Mouse (Mus musculus): ENCODE results near the gene Slc25a48. TPM values are rescaled to one million over a fixed set of nuclear protein-coding genes. Genes with fewer than 3 reads are reported as not detected.

Slc25a48 gene
- polyA plus RNA-seq, 1 experiment from 2014 or later, result 0.11 TPM

DNA sequence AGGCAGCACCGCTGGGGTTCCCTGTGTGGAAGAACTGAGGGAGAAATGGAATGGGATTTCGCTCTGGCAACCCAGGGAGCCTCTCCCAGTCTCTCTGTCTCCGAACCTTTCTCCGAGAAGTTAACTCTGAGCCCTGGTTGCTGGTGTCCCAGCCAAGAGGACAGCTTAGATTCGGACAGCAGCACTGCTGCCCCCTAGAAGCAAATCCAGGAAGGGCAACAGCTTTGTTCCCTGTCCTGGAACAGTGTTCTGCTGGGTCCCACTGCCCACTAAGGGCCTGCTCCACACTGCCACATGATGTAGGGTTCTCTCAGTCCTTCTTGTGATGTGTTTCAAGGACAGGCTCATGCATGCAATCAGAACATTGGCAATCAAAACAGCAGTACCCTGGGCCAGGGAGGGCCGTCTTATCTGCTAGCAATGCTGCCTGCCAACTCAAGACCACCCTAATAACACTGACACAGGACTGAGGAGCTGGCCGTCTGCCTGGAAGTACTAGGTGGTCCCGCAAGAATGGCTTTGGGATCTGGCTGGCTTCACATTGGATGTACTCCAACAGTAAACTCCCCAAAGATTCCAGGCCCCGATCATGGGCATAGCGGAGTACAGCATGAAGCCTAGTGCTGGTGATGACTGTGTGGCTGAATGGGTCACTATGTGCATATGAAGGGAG is 2.4 kb upstream of the Slc25a48 start:
- Histone ChIP-seq H3K27me3 (ENCODE audit: control insufficient read depth, insufficient read depth, low read length) (peaks cover 49% of the 10 kb centered on the region), H3K27ac (replicated peaks; ENCODE audit: low read depth, low read length) (no peak overlapping the region), H3K4me2 (ENCODE audit: low read length) (no peak overlapping the region), H3K4me1 (ENCODE audit: control insufficient read depth, insufficient read depth, low read length) (peaks cover 11% of the 10 kb centered on the region), H3K36me3 (ENCODE audit: control insufficient read depth, insufficient read depth, low read length) (no peaks in the 10 kb centered on the region), H3K9ac (replicated peaks; ENCODE audit: low read length) (no peak overlapping the region), H3K9me3 (ENCODE audit: control insufficient read depth, low read length) (no peaks in the 10 kb centered on the region), H3K4me3 (replicated peaks; ENCODE audit: low read depth, low read length) (no peak overlapping the region)
- no peak for ATAC-seq (ENCODE audit: low FRiP score, low TSS enrichment)
- WGBS, result 67% methylated on average over 10 of the region's 10 CpGs
- peak; percentile 49 for DNase-seq

DNA sequence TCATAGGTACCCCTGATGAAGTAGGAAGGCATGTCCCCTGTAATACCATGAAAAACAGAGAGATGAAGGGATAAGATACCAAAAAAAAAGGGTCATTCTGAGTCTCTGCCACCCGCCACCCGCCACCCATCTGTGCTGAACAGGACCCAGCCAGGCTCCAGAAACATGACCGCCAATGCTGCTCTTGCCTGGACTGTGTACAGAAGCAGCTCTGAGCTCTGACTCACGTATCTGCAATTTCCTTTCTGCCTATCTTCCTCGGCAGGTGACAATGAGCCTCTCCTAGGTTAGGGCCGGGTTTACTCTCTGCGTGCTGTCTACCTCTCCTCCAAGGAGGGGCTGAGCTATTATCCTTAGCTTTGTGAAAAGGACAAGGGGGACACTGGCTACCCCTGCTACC is 5.3 kb downstream of the Slc25a48 start:
- ATAC-seq (ENCODE audit: low FRiP score, low TSS enrichment), result no peak
- no peak overlapping the region for H3K27ac ChIP-seq (replicated peaks; ENCODE audit: low read depth, low read length)
- H3K9me3 ChIP-seq (ENCODE audit: control insufficient read depth, low read length), result no peaks in the 10 kb centered on the region
- H3K36me3 ChIP-seq (ENCODE audit: control insufficient read depth, insufficient read depth, low read length), result no peaks in the 10 kb centered on the region
- H3K4me1 ChIP-seq (ENCODE audit: control insufficient read depth, insufficient read depth, low read length), result peaks cover 3% of the 10 kb centered on the region; the same call in 1 of the 2 replicates
- no peak overlapping the region for H3K4me3 ChIP-seq (replicated peaks; ENCODE audit: low read depth, low read length)
- WGBS, result 84% methylated on average over 7 of the region's 7 CpGs
- H3K27me3 ChIP-seq (ENCODE audit: control insufficient read depth, insufficient read depth, low read length), result peaks cover 28% of the 10 kb centered on the region
- H3K9ac ChIP-seq (replicated peaks; ENCODE audit: low read length), result no peak overlapping the region
- DNase-seq, result no peak
- no peak overlapping the region for H3K4me2 ChIP-seq (ENCODE audit: low read length)

DNA sequence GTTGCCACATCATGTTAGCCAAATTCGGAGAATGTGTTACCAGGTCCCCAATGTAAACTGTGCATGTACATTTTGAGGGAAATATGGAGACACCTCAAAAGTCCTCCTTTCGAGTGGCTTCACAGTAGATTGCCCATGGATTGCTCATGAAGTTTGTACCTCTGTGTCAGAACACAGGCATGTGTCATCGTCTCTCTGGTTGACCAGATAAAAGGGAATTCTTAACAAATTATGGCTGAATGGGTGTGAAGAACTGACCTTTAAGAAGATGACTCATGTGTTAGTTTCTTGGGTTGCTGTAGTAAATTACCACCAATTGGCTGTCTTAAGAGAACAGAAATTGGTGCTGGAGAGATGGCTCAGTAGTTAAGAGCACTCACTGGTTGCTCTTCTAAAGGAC is 6.0 kb downstream of the Slc25a48 start:
- Histone ChIP-seq H3K27me3 (ENCODE audit: control insufficient read depth, insufficient read depth, low read length) (peaks cover 21% of the 10 kb centered on the region), H3K4me1 (ENCODE audit: control insufficient read depth, insufficient read depth, low read length) (peaks cover under 1% of the 10 kb centered on the region; the same call in 1 of the 2 replicates), H3K27ac (replicated peaks; ENCODE audit: low read depth, low read length) (no peak overlapping the region), H3K36me3 (ENCODE audit: control insufficient read depth, insufficient read depth, low read length) (no peaks in the 10 kb centered on the region), H3K9ac (replicated peaks; ENCODE audit: low read length) (no peak overlapping the region), H3K4me2 (ENCODE audit: low read length) (no peak overlapping the region), H3K4me3 (replicated peaks; ENCODE audit: low read depth, low read length) (no peak overlapping the region), H3K9me3 (ENCODE audit: control insufficient read depth, low read length) (no peaks in the 10 kb centered on the region)
- ATAC-seq (ENCODE audit: low FRiP score, low TSS enrichment) (no peak), DNase-seq (no peak)
- WGBS, result 93% methylated on average over 3 of the region's 3 CpGs

DNA sequence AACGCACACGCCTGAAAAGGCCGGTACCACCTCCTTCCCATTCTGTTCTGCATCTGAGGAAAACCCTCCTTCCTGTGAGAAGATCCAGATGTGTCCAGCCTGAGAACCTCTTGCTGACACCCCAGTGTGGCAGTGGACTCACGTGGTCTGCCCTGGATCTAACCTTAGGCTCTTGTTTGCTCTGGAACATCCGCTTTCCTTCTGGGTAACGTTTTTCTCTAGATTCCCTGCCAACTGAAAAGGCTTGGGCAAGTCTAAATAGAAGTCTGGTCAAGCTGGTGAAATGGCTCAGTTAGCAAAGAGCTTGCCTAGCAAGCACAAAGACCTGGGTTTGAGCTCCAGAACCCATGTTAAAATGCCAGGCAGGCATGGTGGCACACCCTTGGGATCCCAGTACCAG is 6.8 kb downstream of the Slc25a48 start:
- ATAC-seq (ENCODE audit: low FRiP score, low TSS enrichment), result no peak
- Histone ChIP-seq H3K27me3 (ENCODE audit: control insufficient read depth, insufficient read depth, low read length) (peaks cover 12% of the 10 kb centered on the region), H3K9ac (replicated peaks; ENCODE audit: low read length) (no peak overlapping the region), H3K4me3 (replicated peaks; ENCODE audit: low read depth, low read length) (no peak overlapping the region), H3K36me3 (ENCODE audit: control insufficient read depth, insufficient read depth, low read length) (no peaks in the 10 kb centered on the region), H3K9me3 (ENCODE audit: control insufficient read depth, low read length) (no peaks in the 10 kb centered on the region), H3K27ac (replicated peaks; ENCODE audit: low read depth, low read length) (no peak overlapping the region), H3K4me1 (ENCODE audit: control insufficient read depth, insufficient read depth, low read length) (peaks cover 8% of the 10 kb centered on the region; the same call in 1 of the 2 replicates), H3K4me2 (ENCODE audit: low read length) (no peak overlapping the region)
- 86% methylated on average over 6 of the region's 6 CpGs for WGBS
- DNase-seq, result no peak

DNA sequence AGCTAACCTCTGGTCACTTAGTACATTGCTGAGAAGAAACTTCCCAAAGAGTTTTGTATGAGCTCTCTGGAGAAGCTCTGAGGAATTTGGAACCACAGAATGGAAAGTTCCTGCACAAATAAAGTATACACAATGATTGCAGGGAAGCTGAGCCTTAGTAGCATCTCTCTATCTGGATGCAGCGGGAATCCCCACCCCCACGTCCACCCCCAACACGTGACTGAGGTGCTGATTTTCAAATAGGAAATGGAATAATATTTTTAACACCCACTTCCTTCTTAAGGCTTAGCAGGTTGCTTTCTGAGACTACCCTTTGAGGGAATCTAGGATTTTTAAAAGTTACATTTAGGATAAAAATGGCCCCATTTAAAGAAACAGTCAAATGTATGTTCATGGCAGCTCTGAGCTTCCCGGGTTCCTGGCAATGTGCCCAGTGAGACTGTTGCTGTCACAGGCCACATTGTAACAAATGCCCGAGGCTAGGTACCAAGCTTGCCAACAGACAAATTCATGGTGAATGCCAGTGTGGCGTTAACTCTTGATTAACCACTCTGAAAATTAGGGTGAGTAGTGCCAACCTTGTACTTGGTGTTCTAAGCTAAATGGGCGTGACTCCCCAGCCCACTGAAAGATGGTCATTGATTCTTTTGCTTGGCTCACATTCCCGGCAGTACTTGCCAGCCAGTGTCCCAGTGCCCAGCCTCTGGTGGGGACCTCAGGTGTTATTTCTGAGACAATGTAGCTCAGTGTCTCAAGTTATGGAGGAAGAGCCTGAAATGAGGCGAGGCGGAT is 11.3 kb downstream of the Slc25a48 start:
- Histone ChIP-seq H3K9me3 (ENCODE audit: control insufficient read depth, low read length) (no peaks in the 10 kb centered on the region), H3K4me3 (replicated peaks; ENCODE audit: low read depth, low read length) (no peak overlapping the region), H3K4me1 (ENCODE audit: control insufficient read depth, insufficient read depth, low read length) (peaks cover 8% of the 10 kb centered on the region; the same call in 1 of the 2 replicates), H3K4me2 (ENCODE audit: low read length) (no peak overlapping the region), H3K36me3 (ENCODE audit: control insufficient read depth, insufficient read depth, low read length) (no peaks in the 10 kb centered on the region), H3K9ac (replicated peaks; ENCODE audit: low read length) (no peak overlapping the region), H3K27ac (replicated peaks; ENCODE audit: low read depth, low read length) (no peak overlapping the region; the same call in 1 of the 2 replicates), H3K27me3 (ENCODE audit: control insufficient read depth, insufficient read depth, low read length) (no peaks in the 10 kb centered on the region)
- peak; percentile 87 for DNase-seq
- 71% methylated on average over 10 of the region's 10 CpGs for WGBS
- no peak for ATAC-seq (ENCODE audit: low FRiP score, low TSS enrichment)

DNA sequence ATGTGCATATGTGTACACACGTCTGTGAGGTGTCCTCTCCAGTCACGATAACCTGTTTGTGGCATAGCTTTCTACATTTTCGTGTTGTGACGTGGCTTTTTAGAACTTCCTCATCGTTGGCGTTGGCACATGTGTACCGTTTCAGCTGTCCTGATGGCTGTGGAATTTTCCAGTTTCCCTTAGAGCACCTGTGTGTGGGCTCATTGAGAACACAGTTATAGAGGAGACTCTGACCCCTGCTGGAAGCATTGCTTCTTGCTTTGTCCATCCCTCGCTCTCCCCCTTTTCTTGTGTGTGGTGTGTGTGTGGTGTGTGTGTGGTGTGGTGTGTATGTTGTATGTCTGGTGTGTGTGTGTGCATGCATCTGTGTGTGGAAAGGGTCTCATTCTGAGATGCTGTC is 11.9 kb downstream of the Slc25a48 start:
- 86% methylated on average over 8 of the region's 8 CpGs for WGBS
- H3K9ac ChIP-seq (replicated peaks; ENCODE audit: low read length), result no peak overlapping the region
- no peak overlapping the region for H3K4me3 ChIP-seq (replicated peaks; ENCODE audit: low read depth, low read length)
- H3K27me3 ChIP-seq (ENCODE audit: control insufficient read depth, insufficient read depth, low read length), result no peaks in the 10 kb centered on the region
- DNase-seq (no peak), ATAC-seq (ENCODE audit: low FRiP score, low TSS enrichment) (no peak)
- no peaks in the 10 kb centered on the region for H3K36me3 ChIP-seq (ENCODE audit: control insufficient read depth, insufficient read depth, low read length)
- no peak overlapping the region; the same call in 1 of the 2 replicates for H3K27ac ChIP-seq (replicated peaks; ENCODE audit: low read depth, low read length)
- no peaks in the 10 kb centered on the region for H3K9me3 ChIP-seq (ENCODE audit: control insufficient read depth, low read length)
- H3K4me2 ChIP-seq (ENCODE audit: low read length), result no peak overlapping the region
- peaks cover 8% of the 10 kb centered on the region; the same call in 1 of the 2 replicates for H3K4me1 ChIP-seq (ENCODE audit: control insufficient read depth, insufficient read depth, low read length)

DNA sequence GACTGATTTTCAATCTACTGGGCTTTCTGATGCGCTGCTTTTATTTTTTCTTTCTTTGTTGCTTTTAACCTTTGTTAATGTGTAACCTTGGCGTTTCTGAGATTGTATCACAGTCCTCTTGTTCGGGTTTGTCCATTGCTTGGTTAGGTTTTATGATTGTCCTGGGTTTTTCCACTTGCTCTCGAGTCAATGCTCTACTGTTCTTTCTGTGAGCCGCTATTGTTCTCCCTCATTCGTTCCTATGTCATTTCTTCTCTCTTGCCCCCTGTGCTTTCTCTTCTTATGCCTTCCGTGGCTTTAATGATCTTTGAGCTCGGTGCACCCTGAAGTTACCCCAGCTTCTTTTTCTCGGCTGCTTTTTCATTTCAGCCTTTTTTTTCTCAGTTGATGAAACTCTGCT is 19.8 kb downstream of the Slc25a48 start:
- DNase-seq, result no peak
- Histone ChIP-seq H3K27me3 (ENCODE audit: control insufficient read depth, insufficient read depth, low read length) (no peaks in the 10 kb centered on the region), H3K4me2 (ENCODE audit: low read length) (no peak overlapping the region), H3K36me3 (ENCODE audit: control insufficient read depth, insufficient read depth, low read length) (no peaks in the 10 kb centered on the region), H3K4me3 (replicated peaks; ENCODE audit: low read depth, low read length) (no peak overlapping the region), H3K9me3 (ENCODE audit: control insufficient read depth, low read length) (no peaks in the 10 kb centered on the region), H3K27ac (replicated peaks; ENCODE audit: low read depth, low read length) (no peak overlapping the region), H3K4me1 (ENCODE audit: control insufficient read depth, insufficient read depth, low read length) (no peaks in the 10 kb centered on the region), H3K9ac (replicated peaks; ENCODE audit: low read length) (no peak overlapping the region)
- ATAC-seq (ENCODE audit: low FRiP score, low TSS enrichment), result no peak
- WGBS, result 59% methylated on average over 9 of the region's 9 CpGs

DNA sequence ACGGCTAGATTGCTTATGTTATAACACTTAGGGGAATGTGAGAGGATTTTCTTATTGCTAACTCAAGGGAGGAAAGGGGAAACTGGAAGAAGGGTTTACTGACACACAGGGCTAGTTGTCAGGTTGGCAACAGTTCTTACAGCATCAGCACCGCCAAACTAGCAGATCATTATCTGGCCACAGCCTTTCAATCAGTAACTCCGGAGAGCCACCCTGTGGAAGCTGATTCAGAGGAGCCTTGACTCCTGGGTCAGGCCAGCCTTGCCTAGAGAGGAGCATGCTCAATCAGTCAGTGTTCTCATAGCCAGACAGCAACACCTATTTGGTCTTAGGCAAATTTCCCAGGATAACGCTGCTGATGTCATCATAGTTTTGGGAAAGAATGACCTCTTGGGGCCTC is 23.3 kb downstream of the Slc25a48 start:
- ATAC-seq (ENCODE audit: low FRiP score, low TSS enrichment), result no peak
- 90% methylated on average over 4 of the region's 4 CpGs for WGBS

DNA sequence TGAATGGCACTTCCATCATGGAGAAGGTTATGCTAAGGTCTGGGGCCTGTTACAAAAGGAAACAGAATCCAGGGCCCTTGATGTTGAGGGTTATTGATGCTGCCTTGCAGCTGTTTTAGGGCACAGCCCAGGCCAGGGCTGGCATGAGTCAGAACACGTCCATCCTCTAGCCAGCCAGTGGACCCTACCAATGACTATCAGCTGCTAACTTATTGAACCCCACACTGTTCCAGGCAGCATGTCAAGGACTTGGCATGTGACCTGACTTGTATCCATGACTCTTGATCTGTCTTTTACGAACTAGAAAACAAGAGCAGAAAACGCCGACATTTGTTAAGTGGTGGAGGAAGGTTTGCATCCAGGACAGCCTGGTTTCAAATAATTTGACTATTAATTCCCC is 24.6 kb downstream of the Slc25a48 start:
- Histone ChIP-seq H3K27me3 (ENCODE audit: control insufficient read depth, insufficient read depth, low read length) (no peaks in the 10 kb centered on the region), H3K27ac (replicated peaks; ENCODE audit: low read depth, low read length) (no peak overlapping the region), H3K4me3 (replicated peaks; ENCODE audit: low read depth, low read length) (no peak overlapping the region), H3K36me3 (ENCODE audit: control insufficient read depth, insufficient read depth, low read length) (no peaks in the 10 kb centered on the region), H3K4me1 (ENCODE audit: control insufficient read depth, insufficient read depth, low read length) (no peaks in the 10 kb centered on the region), H3K4me2 (ENCODE audit: low read length) (no peak overlapping the region), H3K9ac (replicated peaks; ENCODE audit: low read length) (no peak overlapping the region), H3K9me3 (ENCODE audit: control insufficient read depth, low read length) (no peaks in the 10 kb centered on the region)
- no peak for DNase-seq
- no peak for ATAC-seq (ENCODE audit: low FRiP score, low TSS enrichment)
- 91% methylated on average over 4 of the region's 4 CpGs for WGBS

More for the DNA sequence above, 23.3 kb downstream of the Slc25a48 start:
- no peak overlapping the region for H3K27ac ChIP-seq (replicated peaks; ENCODE audit: low read depth, low read length)
- no peaks in the 10 kb centered on the region for H3K9me3 ChIP-seq (ENCODE audit: control insufficient read depth, low read length)
- no peaks in the 10 kb centered on the region for H3K4me1 ChIP-seq (ENCODE audit: control insufficient read depth, insufficient read depth, low read length)
- no peak overlapping the region for H3K4me3 ChIP-seq (replicated peaks; ENCODE audit: low read depth, low read length)
- no peaks in the 10 kb centered on the region for H3K27me3 ChIP-seq (ENCODE audit: control insufficient read depth, insufficient read depth, low read length)
- no peak for DNase-seq
- no peak overlapping the region for H3K9ac ChIP-seq (replicated peaks; ENCODE audit: low read length)
- H3K36me3 ChIP-seq (ENCODE audit: control insufficient read depth, insufficient read depth, low read length), result no peaks in the 10 kb centered on the region
- no peak overlapping the region for H3K4me2 ChIP-seq (ENCODE audit: low read length)
